Mouse (Mus musculus) CH12F3 (cell line): Measurements from ENCODE around the gene Adh6b.
"Not testable (repeated sequence)": the region's sequence is repeated elsewhere in the genome, so short reads cannot be mapped to it uniquely, and the experiment has no call there.

Experiments
- in situ Hi-C: fragments of 300-500 bp; cut with MboI; formaldehyde crosslinking; loops from 2 replicates; pipeline ENCODE4 v1.14.3; 2020; ENCODE audit warnings: low sequenced_read_pairs

Adh6b gene

DNA sequence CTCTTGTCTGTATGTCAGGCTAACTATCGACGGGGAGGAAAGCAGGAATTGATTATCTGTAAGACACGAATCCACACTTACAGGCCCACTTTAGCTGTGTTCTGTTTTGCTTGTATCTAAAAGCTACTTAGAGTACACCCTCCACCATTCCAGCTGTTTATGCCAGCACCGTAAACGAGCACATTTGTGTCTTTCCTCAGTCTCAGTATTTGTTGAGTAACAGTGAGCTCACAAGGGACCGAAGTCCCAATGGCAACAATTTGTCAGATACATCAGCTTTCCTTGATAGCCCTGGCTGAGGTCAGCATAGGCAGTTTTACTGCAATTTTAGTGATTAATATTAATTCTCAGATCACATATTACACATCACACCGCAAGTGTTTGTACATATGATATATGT lies 17.3 kb downstream of the Adh6b start:
- in situ Hi-C loops: no loop called here

DNA sequence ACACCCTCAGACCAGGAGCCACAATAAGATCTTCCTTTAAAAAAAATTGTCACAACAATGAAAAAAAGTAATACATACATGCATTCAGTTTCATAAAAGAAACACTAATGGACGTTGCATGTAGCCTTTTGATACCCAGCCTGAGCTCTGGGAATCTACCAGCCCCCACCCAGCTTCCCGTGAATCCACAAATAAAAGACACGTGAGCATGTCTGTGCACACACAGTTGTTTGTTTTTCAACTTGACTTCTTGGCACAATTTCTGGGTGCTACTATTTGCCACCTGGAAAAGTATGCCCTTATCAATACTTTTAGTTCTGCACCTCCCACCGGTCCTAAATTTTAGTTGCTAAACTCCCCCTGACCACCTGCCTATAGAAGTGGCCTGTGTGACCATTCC lies 19.1 kb downstream of the Adh6b start:
- in situ Hi-C loops: no loop called here

DNA sequence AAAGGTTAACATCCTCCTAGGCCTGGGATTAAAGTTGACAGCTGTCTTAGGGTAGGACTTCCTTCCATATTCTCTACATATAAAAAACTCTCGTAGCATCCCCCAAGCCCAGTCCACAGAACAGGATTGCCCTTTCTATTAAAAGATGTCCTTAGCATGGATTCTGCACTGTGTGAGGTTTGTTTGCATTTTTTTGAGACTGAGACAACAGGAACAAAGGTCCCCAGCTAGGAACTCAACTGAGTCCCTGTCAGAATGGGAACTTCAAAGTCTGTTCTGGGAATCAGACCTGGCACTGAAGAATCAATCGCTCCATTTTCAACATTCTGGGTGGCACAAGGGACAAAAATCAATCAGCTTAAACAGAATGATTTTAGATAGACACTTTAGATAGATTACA lies 21.3 kb downstream of the Adh6b start:
- in situ Hi-C loops: no loop called here

DNA sequence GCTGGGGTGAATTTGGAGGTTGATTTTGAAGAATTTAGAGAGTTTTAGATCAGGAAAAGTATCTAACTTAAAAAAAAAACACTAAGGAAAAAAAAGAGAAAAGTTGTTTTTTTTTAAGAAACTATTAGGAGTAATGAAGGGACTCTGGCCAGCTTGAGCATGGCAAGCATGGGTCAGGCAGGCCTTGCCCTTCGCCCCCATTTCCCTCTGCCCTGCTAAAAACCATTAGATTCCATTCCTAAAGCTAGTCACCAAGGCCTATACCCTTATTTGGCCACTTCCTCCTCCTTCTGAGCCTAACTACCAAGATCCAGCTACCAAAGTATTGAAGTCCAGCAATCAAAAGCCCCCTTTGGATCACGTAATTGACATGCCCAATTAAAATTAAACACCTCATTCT lies 24.6 kb downstream of the Adh6b start:
- in situ Hi-C loops: no loop called here

DNA sequence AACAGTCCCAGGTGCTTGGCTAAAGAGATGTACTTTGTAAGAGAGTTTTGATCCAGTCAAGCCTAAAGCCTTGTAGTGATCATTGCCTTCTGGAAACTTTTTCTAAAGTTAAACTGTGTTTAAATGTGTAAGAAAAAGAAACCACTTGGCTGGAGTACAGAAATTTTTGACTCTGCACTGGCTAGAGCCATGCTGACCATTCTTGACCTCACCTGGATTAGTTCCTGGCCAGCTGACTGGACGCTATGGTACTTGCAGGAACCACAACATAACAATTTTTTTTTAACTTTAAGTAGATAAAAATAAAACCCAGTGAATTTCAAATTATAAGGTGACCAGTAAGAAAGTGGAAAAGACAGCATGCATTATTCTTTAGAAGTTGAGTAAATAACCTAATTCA lies 28.0 kb downstream of the Adh6b start:
- in situ Hi-C loops: no loop called here

DNA sequence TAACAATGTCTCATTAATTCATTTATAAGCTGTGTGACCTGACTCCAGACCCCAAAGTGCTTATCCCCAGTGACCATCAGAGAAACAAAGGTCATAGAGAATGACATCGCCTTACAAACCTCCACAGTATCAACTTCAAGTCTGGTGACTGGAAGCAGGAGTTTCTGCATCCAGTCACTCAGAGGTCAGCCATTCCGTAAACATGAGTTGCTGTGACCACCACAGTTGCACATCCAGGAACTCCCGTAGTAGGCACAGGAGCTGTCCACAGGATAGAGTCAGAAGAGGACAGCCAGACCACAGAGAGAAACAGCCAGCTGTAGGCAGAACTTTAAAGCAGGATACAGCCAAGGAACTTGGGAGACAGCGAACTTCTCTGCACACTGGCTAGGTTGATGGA lies 28.7 kb downstream of the Adh6b start:
- in situ Hi-C loops: not testable (repeated sequence)

DNA sequence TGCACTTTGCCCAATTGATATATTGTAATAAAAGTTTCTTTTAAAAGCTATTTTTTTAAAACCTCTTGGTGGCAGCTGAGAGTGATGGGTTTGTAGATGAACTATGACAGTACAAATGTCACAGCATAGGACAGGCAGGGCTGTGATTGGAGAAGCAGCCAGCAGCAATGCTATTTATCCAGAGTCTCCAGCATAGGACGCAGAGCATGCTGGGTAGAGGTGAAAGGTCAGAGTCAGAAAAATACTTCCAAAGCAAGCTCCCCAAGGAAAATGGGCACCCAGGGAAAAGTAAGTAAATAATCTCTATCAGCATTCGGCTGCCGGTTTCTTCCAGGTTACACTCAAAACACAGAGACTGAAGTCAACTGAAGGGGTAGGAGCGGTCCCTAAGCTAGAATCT lies 32.3 kb downstream of the Adh6b start:
- in situ Hi-C loops: no loop called here

DNA sequence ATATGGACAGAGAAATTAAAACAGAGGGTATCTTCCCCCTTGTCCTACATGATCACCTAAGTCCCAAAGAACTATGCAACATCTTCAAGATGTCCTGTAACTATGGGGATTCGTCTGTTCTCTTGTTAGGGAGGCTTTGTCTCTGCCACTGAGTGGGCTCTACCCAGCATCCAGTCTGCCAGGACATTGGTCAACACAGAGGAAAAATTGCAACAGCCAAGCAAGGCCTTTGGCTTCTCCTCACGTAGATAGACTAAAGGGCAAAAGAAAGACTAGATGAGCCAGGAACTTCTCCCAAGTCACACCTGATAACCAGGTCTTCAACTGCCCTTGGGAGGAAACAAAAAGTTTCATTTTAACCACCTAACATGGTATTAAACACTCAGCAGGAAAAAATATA lies 33.6 kb downstream of the Adh6b start:
- in situ Hi-C loops: no loop called here

DNA sequence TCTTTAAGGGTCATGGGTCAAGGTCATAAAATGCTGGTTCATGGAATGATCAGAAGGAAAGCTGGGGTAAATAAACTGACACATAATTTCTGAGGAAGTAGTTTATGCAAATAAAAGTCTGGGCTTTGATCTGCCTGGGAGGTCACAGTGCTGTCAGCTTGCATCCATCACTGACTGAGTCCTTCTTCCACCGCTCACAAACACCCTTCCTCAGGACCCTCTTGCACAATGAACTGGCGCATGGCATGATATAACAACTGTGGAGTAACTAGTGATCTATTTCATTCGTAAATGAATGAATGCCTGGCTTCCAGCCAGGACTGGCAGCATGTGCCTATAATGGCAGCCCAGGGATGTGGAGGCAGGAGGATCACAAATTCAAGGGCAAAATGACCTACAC lies 39.6 kb downstream of the Adh6b start:
- in situ Hi-C loops: no loop called here

DNA sequence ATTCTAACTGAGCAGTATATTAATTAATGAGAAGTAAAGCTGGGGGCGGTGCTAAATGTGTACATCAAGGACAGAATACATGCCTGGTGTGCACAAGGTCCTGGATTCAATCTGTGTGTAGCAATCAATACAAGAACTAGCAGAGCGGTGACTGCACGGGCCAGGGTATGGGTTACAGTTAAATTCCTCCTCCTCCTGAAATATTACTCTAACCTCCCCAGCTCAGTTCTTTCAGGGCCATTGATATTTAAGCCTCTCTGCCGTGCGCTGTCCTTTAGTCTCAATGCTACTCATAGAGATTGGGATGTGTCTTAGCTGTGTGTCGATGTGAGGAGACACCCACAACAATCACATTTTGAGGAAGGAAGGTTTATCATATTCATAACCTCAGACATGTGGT lies 45.6 kb downstream of the Adh6b start:
- in situ Hi-C loops: no loop called here

DNA sequence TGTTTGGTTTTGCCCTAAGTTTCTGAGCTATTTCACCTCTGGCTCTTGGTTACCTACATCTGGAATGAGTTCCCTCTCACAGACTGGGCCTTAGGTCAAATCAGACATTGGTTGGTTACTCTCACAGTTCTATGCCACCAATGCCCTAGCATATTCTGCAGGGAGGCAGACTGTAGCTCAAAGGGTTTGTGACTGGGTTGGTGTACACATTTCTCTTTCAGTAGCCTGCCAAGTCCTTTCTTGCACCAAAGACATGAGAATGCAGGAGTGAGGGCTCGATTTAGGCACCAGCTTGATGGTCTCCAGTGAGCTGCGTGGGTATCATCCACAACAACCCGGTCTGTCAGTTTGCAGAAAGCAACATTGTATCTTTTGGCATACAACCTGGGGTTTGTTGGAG lies 63.3 kb downstream of the Adh6b start:
- in situ Hi-C loops: no loop called here

DNA sequence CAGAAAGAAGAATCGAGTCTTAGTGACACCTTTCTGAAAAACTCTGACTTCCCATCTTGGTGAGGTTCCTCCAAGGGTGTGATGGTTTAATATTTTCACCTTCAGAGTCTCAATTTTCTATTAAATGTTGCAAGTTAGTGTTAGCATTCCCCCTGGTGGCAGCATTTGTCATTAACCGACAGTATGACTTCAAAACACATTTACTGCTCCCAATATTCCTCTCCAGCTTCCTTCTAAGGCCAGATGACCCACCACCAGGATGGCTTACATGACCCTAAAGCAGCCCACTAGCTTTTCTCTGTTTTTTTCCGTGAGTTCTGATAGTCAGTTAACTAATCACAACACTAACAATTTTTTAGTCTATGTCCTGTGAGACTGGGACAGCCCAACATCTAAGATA lies 63.8 kb downstream of the Adh6b start:
- in situ Hi-C loops: no loop called here

DNA sequence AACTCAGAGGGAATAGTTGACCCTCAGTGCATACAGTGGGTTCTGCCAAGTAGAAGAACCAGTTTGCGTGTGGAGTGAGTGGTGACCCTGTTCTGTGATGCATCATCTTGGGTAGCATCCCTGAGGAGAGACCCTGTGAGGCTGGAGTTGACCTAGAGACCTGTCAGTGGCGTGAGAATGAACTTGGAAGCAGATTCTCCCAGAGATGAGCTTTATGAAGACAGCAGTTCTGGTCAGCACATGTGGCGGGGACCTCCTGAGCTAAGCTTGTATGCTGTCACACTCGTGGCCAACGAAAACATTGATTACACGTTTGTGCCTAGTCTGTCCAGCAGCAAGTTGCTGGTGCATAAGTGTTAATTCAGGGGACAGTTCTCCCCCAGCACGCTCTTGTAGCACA lies 64.3 kb downstream of the Adh6b start:
- in situ Hi-C loops: no loop called here

DNA sequence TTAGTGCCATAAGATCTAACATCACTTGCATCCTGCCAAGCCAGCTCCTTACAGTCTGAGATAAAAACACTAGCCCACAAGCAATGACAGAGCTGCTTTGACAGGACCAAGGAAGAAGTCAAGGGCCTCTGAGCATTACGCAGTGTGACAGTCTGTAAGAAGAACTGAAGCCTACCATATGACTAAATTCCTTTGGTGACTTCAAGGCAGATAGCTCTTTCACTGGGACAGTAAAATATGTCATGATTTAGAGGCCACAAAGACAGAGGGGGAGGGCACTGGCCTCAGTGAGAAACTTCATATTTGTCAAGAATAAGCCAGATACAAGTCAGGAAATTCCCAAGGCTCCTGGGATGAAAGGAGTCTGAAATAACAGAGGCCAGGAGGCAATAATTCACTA lies 66.3 kb downstream of the Adh6b start:
- in situ Hi-C loops: no loop called here
